Mouse (Mus musculus): ENCODE measurements around the gene Trim40. TPM values are rescaled to one million over a fixed set of nuclear protein-coding genes. Genes with fewer than 3 reads are reported as not detected.
A peak's percentile ranks its signal among the peaks of the same experiment; 100 is the strongest.

Trim40 gene
- polyA plus RNA-seq, 2 experiments = not detected

- peaks cover 0 to 2% of the 10 kb centered on the region in 2 experiments; a peak in 1 of 4 replicates for H3K4me1 ChIP-seq (replicated peaks; ENCODE audit: control insufficient read depth in 2 of 2, insufficient read depth in 2 of 2, low read length in 1 of 2)
- no peak overlapping the region for H3K4me2 ChIP-seq (ENCODE audit: low read depth)
- no peak for ATAC-seq (ENCODE audit: insufficient read depth)
- no peak overlapping the region for H3K27ac ChIP-seq
- TF ChIP-seq CTCF (IDR thresholded peaks at IDR 0.05; ENCODE audit: low read depth) (no peak), EP300 (IDR thresholded peaks at IDR 0.05; ENCODE audit: low read depth) (no peak)
- H3K9me3 ChIP-seq (ENCODE audit: control insufficient read depth, low read length) = no peaks in the 10 kb centered on the region
- no peak overlapping the region for H3K9ac ChIP-seq (replicated peaks)
- H3K27me3 ChIP-seq (ENCODE audit: control insufficient read depth, insufficient read depth, low read length) = no peaks in the 10 kb centered on the region; the same call in 1 of the 2 replicates
- 75% methylated on average over 12 of the region's 12 CpGs for WGBS (ENCODE audit: insufficient replicate concordance)
- H3K4me3 ChIP-seq (ENCODE audit: insufficient read depth in 1 of 2, low read depth in 2 of 2, low read length in 2 of 2) = no peak overlapping the region
- no peak for DNase-seq (ENCODE audit: low read depth in 3 of 3, low spot score in 3 of 3)
- H3K36me3 ChIP-seq (replicated peaks; ENCODE audit: control insufficient read depth, insufficient read depth, low read depth) = no peaks in the 10 kb centered on the region
Observed at GRCm38 (mm10) chr17:36885132-36885790, 4.7 kb downstream of the Trim40 start.

DNA sequence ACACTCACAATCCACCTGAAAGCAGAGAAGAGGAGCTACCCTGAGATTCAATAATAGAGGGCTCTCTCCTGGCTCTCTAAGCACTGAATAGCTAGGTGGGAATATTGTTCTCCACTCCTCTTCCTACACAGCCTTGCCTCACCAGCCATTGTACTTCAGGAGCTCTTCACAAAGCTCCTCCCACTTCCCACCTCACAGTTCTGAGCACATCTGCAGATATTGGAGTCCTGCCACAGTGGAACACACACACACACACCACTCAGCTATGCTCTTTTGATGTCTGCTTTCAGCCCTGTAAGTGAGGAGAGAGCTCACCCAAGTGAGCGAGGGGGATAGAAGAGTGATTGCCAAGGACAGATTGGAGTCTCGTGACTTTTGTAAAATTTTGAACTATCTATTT is 6.6 kb downstream of the Trim40 start:
- Histone ChIP-seq H3K9me3 (ENCODE audit: control insufficient read depth, low read length) (no peaks in the 10 kb centered on the region), H3K36me3 (replicated peaks; ENCODE audit: control insufficient read depth, insufficient read depth, low read depth) (peaks cover under 1% of the 10 kb centered on the region), H3K9ac (replicated peaks) (no peak overlapping the region), H3K4me1 (replicated peaks; ENCODE audit: control insufficient read depth in 2 of 2, insufficient read depth in 2 of 2, low read length in 1 of 2) (peaks cover 0 to 3% of the 10 kb centered on the region in 2 experiments; a peak in 1 of 4 replicates), H3K4me2 (ENCODE audit: low read depth) (no peak overlapping the region), H3K27me3 (ENCODE audit: control insufficient read depth, insufficient read depth, low read length) (no peaks in the 10 kb centered on the region), H3K27ac (no peak overlapping the region), H3K4me3 (ENCODE audit: insufficient read depth in 1 of 2, low read depth in 2 of 2, low read length in 2 of 2) (no peak overlapping the region)
- DNase-seq (ENCODE audit: low read depth in 3 of 3, low spot score in 3 of 3) (no peak), ATAC-seq (ENCODE audit: insufficient read depth) (no peak)
- WGBS (ENCODE audit: insufficient replicate concordance) = 73% methylated on average over 2 of the region's 2 CpGs
- TF ChIP-seq CTCF (IDR thresholded peaks at IDR 0.05; ENCODE audit: low read depth) (no peak), EP300 (IDR thresholded peaks at IDR 0.05; ENCODE audit: low read depth) (no peak)

GRCm38 (mm10) chr17:36874636-36875035 is 15.3 kb downstream of the Trim40 start:
- H3K27ac ChIP-seq = no peak overlapping the region
- peak overlapping the region; percentile 2 to 20; a peak in 2 of 4 replicates for H3K4me3 ChIP-seq (ENCODE audit: insufficient read depth in 1 of 2, low read depth in 2 of 2, low read length in 2 of 2)
- peaks cover 6 to 19% of the 10 kb centered on the region in 2 experiments; a peak in 3 of 4 replicates for H3K4me1 ChIP-seq (replicated peaks; ENCODE audit: control insufficient read depth in 2 of 2, insufficient read depth in 2 of 2, low read length in 1 of 2)
- peaks cover 77% of the 10 kb centered on the region for H3K36me3 ChIP-seq (replicated peaks; ENCODE audit: control insufficient read depth, insufficient read depth, low read depth)
- DNase-seq (ENCODE audit: low read depth in 3 of 3, low spot score in 3 of 3) (no peak), ATAC-seq (ENCODE audit: insufficient read depth) (no peak)
- TF ChIP-seq EP300 (IDR thresholded peaks at IDR 0.05; ENCODE audit: low read depth) (no peak), CTCF (IDR thresholded peaks at IDR 0.05; ENCODE audit: low read depth) (no peak)
- peak overlapping the region; percentile 42 for H3K4me2 ChIP-seq (ENCODE audit: low read depth)
- H3K9ac ChIP-seq (replicated peaks) = no peak overlapping the region
- no peaks in the 10 kb centered on the region for H3K9me3 ChIP-seq (ENCODE audit: control insufficient read depth, low read length)
- no peaks in the 10 kb centered on the region for H3K27me3 ChIP-seq (ENCODE audit: control insufficient read depth, insufficient read depth, low read length)
- 65% methylated on average over 4 of the region's 4 CpGs for WGBS (ENCODE audit: insufficient replicate concordance)

GRCm38 (mm10) chr17:36869955-36870810 is 19.7 kb downstream of the Trim40 start:
- peak; percentile 29 for ATAC-seq (ENCODE audit: insufficient read depth)
- peak in 2 of 3 experiments; percentile 11 to 45 for DNase-seq (ENCODE audit: low read depth in 3 of 3, low spot score in 3 of 3)

More at GRCm38 (mm10) chr17:36869955-36870810, 19.7 kb downstream of the Trim40 start:
- Histone ChIP-seq H3K27me3 (ENCODE audit: control insufficient read depth, insufficient read depth, low read length) (peaks cover 17% of the 10 kb centered on the region), H3K4me2 (ENCODE audit: low read depth) (peak overlapping the region; percentile 84), H3K4me1 (replicated peaks; ENCODE audit: control insufficient read depth in 2 of 2, insufficient read depth in 2 of 2, low read length in 1 of 2) (peaks cover 33 to 43% of the 10 kb centered on the region in 2 experiments), H3K4me3 (ENCODE audit: insufficient read depth in 1 of 2, low read depth in 2 of 2, low read length in 2 of 2) (peak overlapping the region; percentile 65 to 93), H3K36me3 (replicated peaks; ENCODE audit: control insufficient read depth, insufficient read depth, low read depth) (peaks cover 45% of the 10 kb centered on the region), H3K9ac (replicated peaks) (peak overlapping the region; percentile 98), H3K27ac (peak overlapping the region; percentile 99), H3K9me3 (ENCODE audit: control insufficient read depth, low read length) (no peaks in the 10 kb centered on the region)
- 49% methylated on average over 25 of the region's 25 CpGs for WGBS (ENCODE audit: insufficient replicate concordance)
- TF ChIP-seq CTCF (IDR thresholded peaks at IDR 0.05; ENCODE audit: low read depth) = peak; percentile 12; the same call in 1 of the 2 replicates
- no peak for TF ChIP-seq EP300 (IDR thresholded peaks at IDR 0.05; ENCODE audit: low read depth)
